Mouse (Mus musculus) left cerebral cortex, adult 8-10 months (tissue): Measurements from ENCODE around the gene Gm21394. TPM values are rescaled to one million over a fixed set of nuclear protein-coding genes. Genes with fewer than 3 reads are reported as not detected.
"Not testable (repeated sequence)": the region's sequence is repeated elsewhere in the genome, so short reads cannot be mapped to it uniquely, and the experiment has no call there.

ENCODE experiments used
- DNase-seq, 2 experiments: peaks; one replicate each; pipeline ENCODE4 v3.0.0; 2022; ENCODE audit warnings: low spot score in 2 of 2
- total RNA-seq, 4 experiments: library from RNA; stranded (reverse); gene quantifications; 2 replicates each; pipeline ENCODE4 v1.2.4; 2022

Gene Gm21394
- total RNA-seq: not detected

- not testable (repeated sequence) for DNase-seq
These were observed at the start of gene Gm21394 for GRCm38 (mm10) chrY:84564807-84565206. Gene Gm21394, minus strand, starts transcription at chrY:84564907.

Other genes with a start within 250 kb of the Gm21394 start
- not detected for gene Gm21409, start 181.8 kb upstream of the Gm21394 start, total RNA-seq